Mouse (Mus musculus) testis, postnatal 14 days (tissue): ENCODE measurements around the gene Lipk.

Experiments used
- DNase-seq: peaks from one replicate; pipeline ENCODE4 v3.0.0; 2021; ENCODE audit warnings: low spot score

The Lipk gene

GRCm38 (mm10) chr19:34008002-34008401 is at the start of gene Lipk:
Gene Lipk (plus strand): TSS chr19:34008290.
- DNase-seq = no peak

GRCm38 (mm10) chr19:33960887-33961286 is 47.2 kb upstream of the Lipk start, which contains the start of gene Lipf:
Gene Lipf (plus strand): TSS chr19:33961187.
- DNase-seq = no peak

GRCm38 (mm10) chr19:33979007-33979406 is 29.1 kb upstream of the Lipk start:
- no peak for DNase-seq

GRCm38 (mm10) chr19:33983043-33983442 is 25.0 kb upstream of the Lipk start:
- DNase-seq = no peak

GRCm38 (mm10) chr19:34021440-34022172 is 13.5 kb downstream of the Lipk start:
- no peak for DNase-seq

GRCm38 (mm10) chr19:34022759-34023158 is 14.7 kb downstream of the Lipk start:
- DNase-seq = no peak

- DNase-seq = no peak
These were observed 31.6 kb downstream of the Lipk start for GRCm38 (mm10) chr19:34039731-34040130.

- DNase-seq = no peak
These were observed 34.9 kb downstream of the Lipk start for GRCm38 (mm10) chr19:34043008-34043407.

- no peak for DNase-seq
These were observed 41.4 kb downstream of the Lipk start for GRCm38 (mm10) chr19:34049371-34050039.

GRCm38 (mm10) chr19:34051502-34051901 is 43.4 kb downstream of the Lipk start:
- no peak for DNase-seq

- no peak for DNase-seq
These were observed 55.5 kb downstream of the Lipk start for GRCm38 (mm10) chr19:34063547-34063946.

GRCm38 (mm10) chr19:34064059-34064458 is 56.0 kb downstream of the Lipk start:
- no peak for DNase-seq

GRCm38 (mm10) chr19:34066779-34067472 is 58.8 kb downstream of the Lipk start, which contains the start of gene Lipn:
Gene Lipn (plus strand): TSS chr19:34067358.
- no peak for DNase-seq

GRCm38 (mm10) chr19:34074239-34074638 is 66.1 kb downstream of the Lipk start:
- DNase-seq = no peak

GRCm38 (mm10) chr19:34078130-34078529 is 70.0 kb downstream of the Lipk start:
- DNase-seq = no peak

- DNase-seq = no peak
These were observed 81.1 kb downstream of the Lipk start for GRCm38 (mm10) chr19:34089011-34089680.

- no peak for DNase-seq
These were observed 87.3 kb downstream of the Lipk start for GRCm38 (mm10) chr19:34095381-34095780.

- no peak for DNase-seq
These were observed 88.1 kb downstream of the Lipk start for GRCm38 (mm10) chr19:34096228-34096627.
